Mouse (Mus musculus) hindbrain, postnatal 0 days (tissue): ENCODE results near the gene Csmd2. TPM values are rescaled to one million over a fixed set of nuclear protein-coding genes. Genes with fewer than 3 reads are reported as not detected.
A peak's percentile ranks its signal among the peaks of the same experiment; 100 is the strongest.
"Not testable (repeated sequence)": the region's sequence is repeated elsewhere in the genome, so short reads cannot be mapped to it uniquely, and the experiment has no call there.

ENCODE experiments used
- ATAC-seq: fragments of 200-750 bp; cut with Nextera tagmentation; 2 replicates; pipeline ENCODE4 v1.8.0; 2017; ENCODE audit warnings: mild to moderate bottlenecking, moderate TSS enrichment, moderate library complexity
- DNase-seq: peaks from one replicate; pipeline ENCODE4 v3.0.0-alpha.2; 2015; ENCODE audit warnings: low spot score
- H3K27ac ChIP-seq: fragments of 300-500 bp; sonication (generic); 2 replicates; pipeline ENCODE4 v1.5.1; 2014; ENCODE audit warnings: mild to moderate bottlenecking
- H3K27me3 ChIP-seq: fragments of 300-500 bp; sonication (generic); 2 replicates; pipeline ENCODE4 v1.6.1; 2014; ENCODE audit warnings: low read length, mixed read lengths; ENCODE audit not compliant: insufficient read depth
- H3K36me3 ChIP-seq: fragments of 300-500 bp; sonication (generic); 2 replicates; pipeline ENCODE4 v1.6.1; 2014; ENCODE audit warnings: low read length, mixed read lengths; ENCODE audit not compliant: insufficient read depth
- H3K4me1 ChIP-seq: fragments of 300-500 bp; sonication (generic); 2 replicates; pipeline ENCODE4 v1.6.1; 2014; ENCODE audit warnings: antibody characterized with exemption, low read length, mixed read lengths; ENCODE audit not compliant: insufficient read depth
- H3K4me2 ChIP-seq: fragments of 300-500 bp; sonication (generic); 2 replicates; pipeline ENCODE4 v1.6.1; 2014; ENCODE audit warnings: low read depth, mild to moderate bottlenecking, low read length, moderate library complexity, mixed read lengths
- H3K4me3 ChIP-seq: fragments of 300-500 bp; sonication (generic); 2 replicates; pipeline ENCODE4 v1.5.1; 2014; ENCODE audit warnings: low read length
- H3K9ac ChIP-seq: fragments of 300-500 bp; sonication (generic); replicated peaks from 2 replicates; pipeline ENCODE4 v1.6.1; 2014; ENCODE audit warnings: mild to moderate bottlenecking, low read length, moderate library complexity, mixed read lengths
- H3K9me3 ChIP-seq: fragments of 300-500 bp; sonication (generic); 2 replicates; pipeline ENCODE4 v1.6.1; 2016; ENCODE audit warnings: low read length, mixed read lengths
- CTCF ChIP-seq: IDR thresholded peaks from 2 replicates; pipeline ENCODE4 v1.5.1; 2016; ENCODE audit warnings: antibody characterized with exemption, control low read depth, low read depth
- WGBS: fragments of 180-500 bp; shearing (Covaris S2); extraction: QIAGEN DNeasy Blood & Tissue Kit; methylation state at CpG from one replicate; pipeline ENCODE4 v1.1.7; 2014; 5-methylcytosine and 5-hydroxymethylcytosine counted together
- polyA plus RNA-seq: library from polyadenylated mRNA; unstranded; fragments of >200 nt; fragmentation: Nextera tagmentation; extraction: Ambion mirVana; gene quantifications from 2 replicates; pipeline ENCODE4 v1.2.1, GENCODE M21; 2015
- total RNA-seq: library from RNA; depleted of rRNA; stranded (reverse); fragments of >200 nt; gene quantifications from 2 replicates; pipeline ENCODE4 v1.2.3, GENCODE M21; 2014

The Csmd2 gene
- total and polyA plus RNA-seq, 2 experiments from 2014 or later: 8.2 to 41.3 TPM

DNA sequence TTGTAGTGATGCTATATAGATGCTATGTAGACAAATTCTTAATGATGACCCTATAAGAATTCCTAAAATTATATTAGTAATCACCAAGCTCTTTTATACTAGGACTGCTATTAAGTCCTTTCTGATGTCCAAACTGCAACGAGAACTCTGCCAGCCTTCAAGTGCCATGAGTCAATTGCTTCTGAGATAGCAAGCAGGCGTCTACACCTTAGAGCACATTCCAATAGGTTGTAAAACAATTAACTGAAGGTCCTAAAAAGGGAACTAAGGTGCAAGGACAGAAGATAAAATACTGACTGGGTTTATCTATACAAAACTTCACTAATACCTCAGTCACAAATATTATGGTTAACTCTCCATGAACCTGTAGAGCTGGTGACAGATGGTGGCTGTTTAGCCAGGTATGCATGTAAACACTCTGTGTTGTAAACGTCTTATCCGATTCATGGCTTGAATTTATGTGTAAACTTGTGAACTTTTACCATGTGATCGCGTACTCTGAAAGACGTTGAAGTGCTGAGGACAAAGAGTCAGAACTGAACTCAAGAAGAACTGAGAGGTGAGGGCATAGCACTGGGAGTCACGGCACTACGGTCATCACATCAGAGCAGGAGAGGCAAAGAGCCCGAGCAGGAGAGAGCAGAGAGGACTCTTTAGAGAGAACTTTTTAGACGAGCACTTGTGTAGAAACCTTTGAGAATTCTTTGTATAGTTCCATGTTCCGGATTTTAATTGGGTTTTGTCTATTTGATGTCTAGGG, 610.3 kb downstream of the Csmd2 start:
- H3K4me1 ChIP-seq: no peaks in the 10 kb centered on the region
- TF ChIP-seq CTCF: no peak
- no peak overlapping the region for H3K9ac ChIP-seq
- H3K27me3 ChIP-seq: no peaks in the 10 kb centered on the region
- no peak overlapping the region for H3K4me2 ChIP-seq
- no peak overlapping the region for H3K27ac ChIP-seq
- H3K36me3 ChIP-seq: peaks cover 17% of the 10 kb centered on the region; the same call in 1 of the 2 replicates
- WGBS: 92% methylated on average over 12 of the region's 12 CpGs
- DNase-seq (no peak), ATAC-seq (no peak)
- H3K9me3 ChIP-seq: no peaks in the 10 kb centered on the region
- H3K4me3 ChIP-seq: no peak overlapping the region

DNA sequence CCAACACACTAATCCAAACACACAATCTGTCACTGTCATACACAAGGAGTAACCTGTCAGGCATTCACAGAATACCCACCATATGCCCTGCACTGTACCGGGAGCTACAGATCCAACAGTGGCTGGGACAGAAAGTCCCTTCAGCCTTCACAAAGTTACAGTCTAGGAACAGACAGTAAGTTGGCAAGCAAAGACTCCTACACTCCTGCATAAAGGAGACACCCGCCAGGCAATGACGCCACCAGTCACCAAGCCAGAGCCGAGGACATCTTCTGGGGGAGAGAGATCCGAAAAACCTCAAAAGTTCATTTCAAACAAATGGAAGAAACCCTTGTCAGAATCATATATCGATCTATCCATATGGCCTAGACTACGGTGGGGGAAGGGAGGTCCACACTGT, 618.9 kb downstream of the Csmd2 start:
- H3K4me1 ChIP-seq: peaks cover 4% of the 10 kb centered on the region; the same call in 1 of the 2 replicates
- no peaks in the 10 kb centered on the region for H3K9me3 ChIP-seq
- WGBS: 87% methylated on average over 7 of the region's 7 CpGs
- TF ChIP-seq CTCF: no peak
- H3K36me3 ChIP-seq: peaks cover 16% of the 10 kb centered on the region; the same call in 1 of the 2 replicates
- no peak overlapping the region for H3K27ac ChIP-seq
- no peak for DNase-seq
- no peaks in the 10 kb centered on the region for H3K27me3 ChIP-seq
- no peak overlapping the region for H3K4me2 ChIP-seq
- no peak overlapping the region for H3K9ac ChIP-seq
- ATAC-seq: no peak
- H3K4me3 ChIP-seq: no peak overlapping the region

- WGBS: 74% methylated on average over 11 of the region's 11 CpGs
- Histone ChIP-seq H3K4me2 (no peak overlapping the region), H3K4me3 (no peak overlapping the region), H3K4me1 (peaks cover 4% of the 10 kb centered on the region; the same call in 1 of the 2 replicates), H3K36me3 (peaks cover 12% of the 10 kb centered on the region; the same call in 1 of the 2 replicates), H3K9ac (no peak overlapping the region), H3K27ac (no peak overlapping the region), H3K27me3 (no peaks in the 10 kb centered on the region), H3K9me3 (no peaks in the 10 kb centered on the region)
- DNase-seq (peak; percentile 16), ATAC-seq (no peak)
- TF ChIP-seq CTCF: no peak
Observed at GRCm38 (mm10) chr4:128607661-128608060, 620.0 kb downstream of the Csmd2 start.

DNA sequence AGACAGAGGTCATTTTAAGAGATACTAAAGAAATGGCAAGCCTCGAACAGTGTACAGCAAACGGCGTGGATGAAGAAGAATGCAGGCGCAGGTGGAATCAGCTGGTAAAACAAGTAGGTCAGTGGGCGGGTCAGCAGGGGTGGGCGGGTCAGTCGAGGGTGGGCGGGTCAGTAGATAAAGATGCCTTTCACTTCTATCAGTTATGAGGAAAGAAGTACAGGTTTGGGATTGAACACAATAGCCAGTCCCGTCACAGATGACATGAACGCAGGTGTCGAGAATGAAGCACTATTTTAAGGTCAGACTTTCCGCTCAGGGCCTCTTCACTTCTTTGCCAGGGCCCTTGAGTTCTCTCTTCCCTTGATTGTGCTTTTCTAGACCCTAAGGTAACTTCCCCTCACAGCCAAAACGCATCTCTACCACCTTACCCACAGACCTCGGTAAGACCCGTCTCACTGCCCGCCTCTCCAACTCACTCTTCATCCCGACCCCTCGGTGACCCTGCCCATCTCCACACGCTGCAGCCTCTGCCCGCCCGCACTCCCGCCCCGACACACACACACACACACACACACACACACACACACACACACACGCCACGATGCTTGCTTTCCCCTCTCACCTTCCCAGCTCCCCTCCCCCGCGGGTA, 621.7 kb downstream of the Csmd2 start:
- Histone ChIP-seq H3K9me3 (no peaks in the 10 kb centered on the region), H3K36me3 (no peaks in the 10 kb centered on the region; the same call in 1 of the 2 replicates), H3K4me3 (peak overlapping the region; percentile 60), H3K9ac (peak overlapping the region; percentile 51), H3K27ac (peak overlapping the region; percentile 51; the same call in 1 of the 2 replicates), H3K4me1 (peaks cover 4% of the 10 kb centered on the region; the same call in 1 of the 2 replicates), H3K27me3 (no peaks in the 10 kb centered on the region), H3K4me2 (peak overlapping the region; percentile 79)
- 10% methylated on average over 23 of the region's 27 CpGs for WGBS
- no peak for TF ChIP-seq CTCF
- no peak; the same call in 1 of the 2 replicates for ATAC-seq
- DNase-seq: no peak

DNA sequence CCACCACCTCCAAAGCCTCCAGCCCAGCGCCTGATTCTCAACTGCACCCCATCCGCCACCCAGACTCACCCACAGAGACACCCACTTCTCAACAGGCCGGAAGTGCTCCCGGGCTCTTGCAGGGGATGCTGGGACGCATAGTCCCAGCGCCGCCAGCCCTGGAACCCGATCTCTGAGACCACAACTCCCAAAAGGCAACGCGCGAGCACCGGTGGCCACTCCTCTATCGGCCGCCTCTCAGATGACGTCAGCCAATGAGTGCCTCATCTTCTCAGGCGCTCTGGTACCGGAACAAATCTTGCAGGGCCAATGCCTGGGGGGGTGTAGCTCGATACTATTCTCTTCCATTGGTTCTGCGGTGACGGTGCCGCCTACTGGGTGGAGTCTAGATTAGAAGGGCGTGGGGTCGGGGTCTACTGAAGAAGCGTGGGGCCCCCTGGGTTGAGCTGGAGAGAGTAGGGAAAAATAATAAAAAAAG, 622.3 kb downstream of the Csmd2 start, which contains the start of gene Zscan20:
Gene Zscan20, minus strand, starts transcription at position 174 of the 478 bp plus-strand sequence.
- H3K4me2 ChIP-seq: peak within 1 kb of the TSS; percentile 79
- peak within 1 kb of the TSS; percentile 60 for H3K4me3 ChIP-seq
- no peaks in the 10 kb centered on the region for H3K9me3 ChIP-seq
- WGBS: 1% methylated on average over 24 of the region's 24 CpGs
- peak; percentile 98 for ATAC-seq
- DNase-seq: peak; percentile 99
- H3K27ac ChIP-seq: peak within 1 kb of the TSS; percentile 51; the same call in 1 of the 2 replicates
- peak within 1 kb of the TSS; percentile 51 for H3K9ac ChIP-seq
- no peaks in the 10 kb centered on the region for H3K27me3 ChIP-seq
- peak; percentile 35; the same call in 1 of the 2 replicates for TF ChIP-seq CTCF
- no peaks in the 10 kb centered on the region for H3K36me3 ChIP-seq
- H3K4me1 ChIP-seq: peaks cover 4% of the 10 kb centered on the region; the same call in 1 of the 2 replicates

DNA sequence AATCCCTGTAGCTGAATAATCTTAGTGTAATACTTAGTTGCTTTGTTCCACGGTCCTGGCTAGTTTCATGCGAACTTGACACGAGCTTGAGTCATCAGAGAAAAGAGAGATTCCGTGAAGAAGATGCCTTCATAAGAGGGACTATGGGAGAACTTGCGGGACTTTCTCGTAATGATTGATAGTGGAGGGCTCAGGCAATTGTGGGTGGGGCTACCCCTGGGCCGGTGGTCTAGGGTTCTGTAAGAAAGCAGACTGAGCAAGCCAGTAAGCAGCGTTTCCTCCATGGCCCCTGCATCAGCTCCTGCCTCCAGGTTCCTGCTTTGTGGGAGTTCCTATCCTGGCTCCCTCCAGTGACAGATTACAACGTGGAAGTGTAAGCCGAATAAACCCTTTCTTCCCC, 623.0 kb downstream of the Csmd2 start:
- TF ChIP-seq CTCF: no peak
- WGBS: 25% methylated on average over 10 of the region's 10 CpGs
- no peaks in the 10 kb centered on the region for H3K36me3 ChIP-seq
- H3K4me2 ChIP-seq: peak overlapping the region; percentile 79
- H3K9me3 ChIP-seq: no peaks in the 10 kb centered on the region
- H3K9ac ChIP-seq: no peak overlapping the region
- DNase-seq (no peak), ATAC-seq (no peak)
- no peaks in the 10 kb centered on the region for H3K27me3 ChIP-seq
- H3K4me1 ChIP-seq: peaks cover 4% of the 10 kb centered on the region; the same call in 1 of the 2 replicates
- no peak overlapping the region for H3K27ac ChIP-seq
- no peak overlapping the region for H3K4me3 ChIP-seq

- not testable (repeated sequence) for H3K27me3 ChIP-seq, H3K4me2 ChIP-seq, H3K36me3 ChIP-seq, ATAC-seq, H3K9ac ChIP-seq, H3K27ac ChIP-seq, DNase-seq, H3K4me3 ChIP-seq, H3K9me3 ChIP-seq, H3K4me1 ChIP-seq
- WGBS: 90% methylated on average over 3 of the region's 3 CpGs
Observed at GRCm38 (mm10) chr4:128611726-128612125, 624.1 kb downstream of the Csmd2 start.
